Mouse (Mus musculus) brain, embryonic 14.5 days (tissue): ENCODE results near the gene Ttc6.

Source experiments
- CTCF ChIP-seq: fragments of 200-500 bp; IDR thresholded peaks from 2 replicates; pipeline ENCODE4 v1.5.1; 2012; ENCODE audit warnings: inconsistent platforms, mild to moderate bottlenecking, moderate library complexity, borderline replicate concordance; ENCODE audit not compliant: insufficient read depth, insufficient read length; ENCODE audit errors: extremely low read depth
- POLR2A ChIP-seq: fragments of 200-500 bp; IDR thresholded peaks from 2 replicates; pipeline ENCODE4 v1.6.1; 2012; ENCODE audit warnings: mild to moderate bottlenecking, inconsistent platforms, borderline replicate concordance; ENCODE audit not compliant: poor library complexity, insufficient read depth, insufficient read length, severe bottlenecking; ENCODE audit errors: extremely low read depth

GRCm38 (mm10) chr12:57543627-57543991 is 20.3 kb upstream of the Ttc6 start:
- TF ChIP-seq CTCF (no peak), POLR2A (no peak)
